ENCODE assay signal across 9 mouse cellular contexts in the genomic region with DNA sequence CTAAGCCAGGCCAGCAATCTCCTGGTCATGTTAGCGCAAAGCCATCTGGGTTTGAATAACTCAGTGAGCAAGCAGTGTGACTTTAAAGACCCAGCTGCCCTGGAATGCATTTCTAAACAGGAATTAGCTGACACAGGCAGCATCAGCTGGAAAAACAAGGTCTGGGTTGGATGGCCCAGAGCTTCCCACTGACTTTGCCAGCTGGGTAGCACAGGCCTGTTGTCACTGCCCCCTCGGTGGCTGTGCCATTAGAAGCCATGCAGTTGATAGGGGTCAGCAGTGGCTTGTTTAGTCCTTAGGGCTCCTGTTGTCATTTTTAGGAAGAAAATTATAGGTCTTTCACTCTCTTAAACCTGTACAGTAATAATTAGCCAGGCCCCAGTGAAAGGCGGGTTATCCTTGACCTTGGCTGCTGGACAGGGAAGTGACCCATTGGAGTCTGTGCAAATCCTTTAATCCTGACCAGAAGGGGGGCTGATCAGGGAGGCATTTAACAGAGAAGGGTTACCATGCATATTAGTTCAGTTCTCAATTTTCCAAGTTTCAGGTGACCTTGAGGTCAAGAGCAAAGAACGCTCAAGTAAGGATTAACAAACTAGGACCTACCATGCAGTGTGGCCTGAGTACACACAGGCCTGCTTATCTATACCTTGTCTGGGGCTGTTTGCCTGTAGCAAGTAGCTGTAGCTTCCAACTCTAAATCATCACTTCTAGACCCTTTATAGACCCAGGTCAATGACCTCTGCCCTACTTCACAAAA. TPM values are rescaled to one million over a fixed set of nuclear protein-coding genes. Genes with fewer than 3 reads are reported as not detected.
DNase-seq lines count a peak whose midpoint lies in the region; ATAC-seq and TF ChIP-seq lines count a peak whose summit lies in the region.
"Had no signal": no experiment of that assay in that cellular context is flagged by ENCODE, and none has a peak within 500 bp of the region (broad histone marks: within the 10 kb centered on the region; RNA-seq: fewer than 3 reads in every experiment).

No protein-coding gene starts in this region.

- no peak overlapping the region for H3K9ac ChIP-seq in hindbrain, postnatal 0 days (replicated peaks; ENCODE audit: low read length)
- H3K9ac ChIP-seq in hindbrain, embryonic 14.5 days: no peak overlapping the region
- H3K9ac ChIP-seq in embryonic facial prominence, embryonic 11.5 days (replicated peaks; ENCODE audit: low read length): no peak overlapping the region
- H3K9ac ChIP-seq in kidney, embryonic 16.5 days (replicated peaks; ENCODE audit: low read length): no peak overlapping the region
- H3K9ac ChIP-seq in neural tube, embryonic 15.5 days (replicated peaks): no peak overlapping the region

- TF ChIP-seq CTCF in hindbrain, postnatal 0 days (IDR thresholded peaks at IDR 0.05; ENCODE audit: low read depth): no peak

- DNase-seq in hindbrain, postnatal 0 days (ENCODE audit: low spot score): peak; percentile 50
- no peak for DNase-seq in hindbrain, embryonic 14.5 days (ENCODE audit: low spot score)
- peak; percentile 51 for DNase-seq in embryonic facial prominence, embryonic 11.5 days (ENCODE audit: low spot score)
- no peak for DNase-seq in thymus, adult 18-20 months
- no peak for DNase-seq in thymus, postnatal 36 days

- no peak; the same call in 1 of the 2 replicates for ATAC-seq in hindbrain, postnatal 0 days
- no peak for ATAC-seq in hindbrain, embryonic 14.5 days (ENCODE audit: low FRiP score)
- ATAC-seq in embryonic facial prominence, embryonic 11.5 days (replicated peaks; ENCODE audit: insufficient number of reproducible peaks, low FRiP score, low TSS enrichment, low read depth): no peak
- ATAC-seq in kidney, embryonic 16.5 days (ENCODE audit: low FRiP score, low TSS enrichment): peak; percentile 74
- no peak for ATAC-seq in neural tube, embryonic 15.5 days (ENCODE audit: low FRiP score)
- ATAC-seq in erythroblast, adult 5-6 weeks (replicated peaks; ENCODE audit: low FRiP score, poor library complexity, severe bottlenecking): no peak

- no peak overlapping the region for H3K4me2 ChIP-seq in hindbrain, postnatal 0 days (ENCODE audit: low read depth, low read length)
- H3K4me2 ChIP-seq in hindbrain, embryonic 14.5 days (replicated peaks): no peak overlapping the region
- no peak overlapping the region for H3K4me2 ChIP-seq in embryonic facial prominence, embryonic 11.5 days (ENCODE audit: low read depth, low read length)
- no peak overlapping the region for H3K4me2 ChIP-seq in kidney, embryonic 16.5 days (replicated peaks; ENCODE audit: low read depth, low read length)
- H3K4me2 ChIP-seq in neural tube, embryonic 15.5 days: no peak overlapping the region

- H3K36me3 ChIP-seq in hindbrain, postnatal 0 days (ENCODE audit: insufficient read depth, low read length): no peaks in the 10 kb centered on the region
- no peaks in the 10 kb centered on the region for H3K36me3 ChIP-seq in hindbrain, embryonic 14.5 days (replicated peaks; ENCODE audit: control insufficient read depth, insufficient read depth)
- no peaks in the 10 kb centered on the region for H3K36me3 ChIP-seq in embryonic facial prominence, embryonic 11.5 days (replicated peaks; ENCODE audit: control insufficient read depth, insufficient read depth, low read depth, low read length)
- no peaks in the 10 kb centered on the region for H3K36me3 ChIP-seq in kidney, embryonic 16.5 days (ENCODE audit: insufficient read depth, low read length)
- no peaks in the 10 kb centered on the region for H3K36me3 ChIP-seq in neural tube, embryonic 15.5 days
- H3K36me3 ChIP-seq: forebrain, embryonic 10.5 days had no signal

- H3K9me3 ChIP-seq in hindbrain, postnatal 0 days (ENCODE audit: low read length): no peaks in the 10 kb centered on the region
- H3K9me3 ChIP-seq in hindbrain, embryonic 14.5 days (ENCODE audit: control insufficient read depth, low read length): no peaks in the 10 kb centered on the region
- H3K9me3 ChIP-seq in embryonic facial prominence, embryonic 11.5 days (replicated peaks; ENCODE audit: control insufficient read depth, low read length): no peaks in the 10 kb centered on the region
- H3K9me3 ChIP-seq in kidney, embryonic 16.5 days (ENCODE audit: low read length): no peaks in the 10 kb centered on the region
- H3K9me3 ChIP-seq in neural tube, embryonic 15.5 days (replicated peaks): no peaks in the 10 kb centered on the region
- H3K9me3 ChIP-seq: forebrain, embryonic 10.5 days had no signal

- no peak overlapping the region for H3K4me3 ChIP-seq in hindbrain, postnatal 0 days (ENCODE audit: low read length)
- no peak overlapping the region for H3K4me3 ChIP-seq in hindbrain, embryonic 14.5 days (replicated peaks; ENCODE audit: low read length)
- no peak overlapping the region for H3K4me3 ChIP-seq in embryonic facial prominence, embryonic 11.5 days (ENCODE audit: low read depth, low read length)
- no peak overlapping the region for H3K4me3 ChIP-seq in kidney, embryonic 16.5 days (ENCODE audit: low read length)
- no peak overlapping the region for H3K4me3 ChIP-seq in neural tube, embryonic 15.5 days (replicated peaks)
- H3K4me3 ChIP-seq: forebrain, embryonic 10.5 days had no signal

- H3K27ac ChIP-seq in hindbrain, postnatal 0 days: peak overlapping the region; percentile 51; the same call in 1 of the 2 replicates
- H3K27ac ChIP-seq in hindbrain, embryonic 14.5 days: no peak overlapping the region
- no peak overlapping the region for H3K27ac ChIP-seq in embryonic facial prominence, embryonic 11.5 days (replicated peaks; ENCODE audit: low read depth, low read length)
- peak overlapping the region; percentile 81 for H3K27ac ChIP-seq in kidney, embryonic 16.5 days (ENCODE audit: low read length)
- H3K27ac ChIP-seq in neural tube, embryonic 15.5 days (replicated peaks): peak overlapping the region; percentile 23; the same call in 1 of the 2 replicates
- H3K27ac ChIP-seq: forebrain, embryonic 10.5 days had no signal

- WGBS in hindbrain, postnatal 0 days: 53% methylated on average over 4 of the region's 4 CpGs
- 65% methylated on average over 4 of the region's 4 CpGs for WGBS in hindbrain, embryonic 14.5 days
- WGBS in embryonic facial prominence, embryonic 11.5 days: 52% methylated on average over 4 of the region's 4 CpGs
- WGBS in kidney, embryonic 16.5 days: 50% methylated on average over 4 of the region's 4 CpGs
- 69% methylated on average over 4 of the region's 4 CpGs for WGBS in neural tube, embryonic 15.5 days

- no peaks in the 10 kb centered on the region for H3K27me3 ChIP-seq in hindbrain, postnatal 0 days (ENCODE audit: insufficient read depth, low read length)
- no peaks in the 10 kb centered on the region for H3K27me3 ChIP-seq in hindbrain, embryonic 14.5 days (ENCODE audit: control insufficient read depth, insufficient read depth, low read length)
- no peaks in the 10 kb centered on the region for H3K27me3 ChIP-seq in embryonic facial prominence, embryonic 11.5 days (ENCODE audit: control insufficient read depth, insufficient read depth, low read length)
- H3K27me3 ChIP-seq in kidney, embryonic 16.5 days (ENCODE audit: insufficient read depth, low read length): no peaks in the 10 kb centered on the region
- no peaks in the 10 kb centered on the region for H3K27me3 ChIP-seq in neural tube, embryonic 15.5 days (replicated peaks)

- peaks cover 17% of the 10 kb centered on the region for H3K4me1 ChIP-seq in hindbrain, postnatal 0 days (ENCODE audit: insufficient read depth, low read length)
- H3K4me1 ChIP-seq in hindbrain, embryonic 14.5 days (replicated peaks; ENCODE audit: control insufficient read depth, insufficient read depth, low read length): peaks cover 5% of the 10 kb centered on the region
- 0 out of 2 replicates have a peak, but pooled peaks cover 2% of the 10 kb centered on the region for H3K4me1 ChIP-seq in embryonic facial prominence, embryonic 11.5 days (ENCODE audit: control insufficient read depth, insufficient read depth, low read length)
- peaks cover 42% of the 10 kb centered on the region for H3K4me1 ChIP-seq in kidney, embryonic 16.5 days (ENCODE audit: insufficient read depth, low read length)
- peaks cover 29% of the 10 kb centered on the region for H3K4me1 ChIP-seq in neural tube, embryonic 15.5 days

RNA-seq across cellular contexts. Expression of a gene that starts 43.8 kb away (rescaled TPM):
- 75.7 and 75.8 TPM in 2 replicates for total RNA-seq in hindbrain, postnatal 0 days (2014; rRNA removed)
- 15.3 and 15.8 TPM in 2 replicates for polyA plus RNA-seq in hindbrain, postnatal 0 days (2015; fragmentation: Nextera tagmentation; extraction: Ambion mirVana)
- polyA plus RNA-seq in hindbrain, embryonic 14.5 days (2014; fragmentation: Nextera tagmentation; extraction: Ambion mirVana): 37.6 and 40.9 TPM in 2 replicates
- polyA plus RNA-seq in embryonic facial prominence, embryonic 11.5 days (2014; fragmentation: Nextera tagmentation; extraction: Ambion mirVana): 5.8 and 7.1 TPM in 2 replicates
- polyA plus RNA-seq in kidney, embryonic 16.5 days (2015; fragmentation: Nextera tagmentation; extraction: Ambion mirVana): 4.0 and 4.3 TPM in 2 replicates
- polyA plus RNA-seq in neural tube, embryonic 15.5 days (2015; fragmentation: Nextera tagmentation; extraction: Ambion mirVana): 13.6 and 17.0 TPM in 2 replicates
- 1,203 and 1,240 TPM in 2 replicates for total RNA-seq in erythroblast, adult 5-6 weeks (2015; ENCODE audit: low replicate concordance)
- 858 and 892 TPM in 2 replicates for total RNA-seq in erythroblast, adult 5-6 weeks (2017; ENCODE audit: low replicate concordance)

Comparison
In these comparisons a context has a peak if more than half of its experiments do, and no peak if none do; other contexts are left out.
1. DNase-seq: peak in hindbrain, postnatal 0 days (single experiment) and embryonic facial prominence, embryonic 11.5 days (single experiment); none in hindbrain, embryonic 14.5 days (single experiment), thymus, adult 18-20 months (0 of 2) and thymus, postnatal 36 days (0 of 2).
2. H3K27ac ChIP-seq: peak in hindbrain, postnatal 0 days (single experiment), kidney, embryonic 16.5 days (single experiment) and neural tube, embryonic 15.5 days (single experiment); none in hindbrain, embryonic 14.5 days (single experiment) and embryonic facial prominence, embryonic 11.5 days (single experiment).